Comparison of ENCODE assay signal across 15 mouse cellular contexts in genomic region chr14:45648999-45649818, GRCm38 (mm10). TPM values are rescaled to one million over a fixed set of nuclear protein-coding genes. Genes with fewer than 3 reads are reported as not detected.
DNase-seq lines count a peak whose midpoint lies in the region; ATAC-seq and TF ChIP-seq lines count a peak whose summit lies in the region.
"Had no signal": no experiment of that assay in that cellular context is flagged by ENCODE, and none has a peak within 500 bp of the region (broad histone marks: within the 10 kb centered on the region; RNA-seq: fewer than 3 reads in every experiment).

No protein-coding gene starts in this region.

- H3K27ac ChIP-seq in kidney, embryonic 15.5 days, result 0 out of 2 replicates have a peak overlapping the region, but pooled peaks have one; percentile 7
- 0 out of 2 replicates have a peak overlapping the region, but pooled peaks have one; percentile 10 for H3K27ac ChIP-seq in midbrain, embryonic 12.5 days (replicated peaks)
- H3K27ac ChIP-seq: intestine, embryonic 15.5 days had no signal

- TF ChIP-seq CTCF in brain, embryonic 14.5 days (IDR thresholded peaks at IDR 0.05; ENCODE audit: borderline replicate concordance, extremely low read depth, insufficient read depth, insufficient read length), result no peak

- H3K36me3 ChIP-seq in kidney, embryonic 15.5 days, result no peaks in the 10 kb centered on the region
- no peaks in the 10 kb centered on the region for H3K36me3 ChIP-seq in midbrain, embryonic 12.5 days
- H3K36me3 ChIP-seq: intestine, embryonic 15.5 days had no signal

- ATAC-seq in kidney, embryonic 15.5 days (replicated peaks; ENCODE audit: low FRiP score), result no peak
- no peak for ATAC-seq in midbrain, embryonic 12.5 days (ENCODE audit: low FRiP score, low read depth)
- no peak for ATAC-seq in megakaryocyte progenitor cell, adult 5-6 weeks (replicated peaks; ENCODE audit: poor library complexity)
- ATAC-seq: intestine, embryonic 15.5 days had no signal

- H3K9ac ChIP-seq in kidney, embryonic 15.5 days, result no peak overlapping the region
- H3K9ac ChIP-seq in midbrain, embryonic 12.5 days (replicated peaks), result no peak overlapping the region
- H3K9ac ChIP-seq: intestine, embryonic 15.5 days had no signal

- H3K4me3 ChIP-seq in kidney, embryonic 15.5 days (replicated peaks), result no peak overlapping the region
- H3K4me3 ChIP-seq in midbrain, embryonic 12.5 days, result no peak overlapping the region
- H3K4me3 ChIP-seq: intestine, embryonic 15.5 days; megakaryocyte, embryonic 14.5 days had no signal

- no peaks in the 10 kb centered on the region for H3K9me3 ChIP-seq in kidney, embryonic 15.5 days (replicated peaks)
- H3K9me3 ChIP-seq in midbrain, embryonic 12.5 days, result no peaks in the 10 kb centered on the region
- H3K9me3 ChIP-seq: intestine, embryonic 15.5 days; megakaryocyte, embryonic 14.5 days had no signal

- no peak overlapping the region for H3K4me2 ChIP-seq in kidney, embryonic 15.5 days
- H3K4me2 ChIP-seq in midbrain, embryonic 12.5 days (replicated peaks), result no peak overlapping the region
- H3K4me2 ChIP-seq: heart, embryonic 11.5 days; intestine, embryonic 15.5 days had no signal

- WGBS in kidney, embryonic 15.5 days, result 58% methylated on average over 11 of the region's 11 CpGs
- 39% methylated on average over 11 of the region's 11 CpGs for WGBS in midbrain, embryonic 12.5 days

- no peaks in the 10 kb centered on the region for H3K27me3 ChIP-seq in kidney, embryonic 15.5 days
- no peaks in the 10 kb centered on the region for H3K27me3 ChIP-seq in midbrain, embryonic 12.5 days
- H3K27me3 ChIP-seq: CH12.LX; intestine, embryonic 15.5 days; megakaryocyte, embryonic 14.5 days had no signal

- DNase-seq in kidney, adult 11 months, result no peak
- DNase-seq in ES-CJ7 (ENCODE audit: low read depth, low spot score), result peak; percentile 8
- peak; percentile 32 for DNase-seq in brain, embryonic 14.5 days (ENCODE audit: low read depth)
- no peak for DNase-seq in Muller cell, postnatal 12 days (ENCODE audit: inconsistent ontology term)
- DNase-seq in left cerebral cortex, adult 8-10 months (ENCODE audit: low spot score in 2 of 2), result no peak
- DNase-seq: cerebellum, adult 2 months; lung, adult 2 months; right cerebral cortex, postnatal 4 days had no signal

- no peak for TF ChIP-seq POLR2A in brain, embryonic 14.5 days (IDR thresholded peaks at IDR 0.05; ENCODE audit: borderline replicate concordance, extremely low read depth, insufficient read depth, insufficient read length, poor library complexity, severe bottlenecking)

- peaks cover 29% of the 10 kb centered on the region for H3K4me1 ChIP-seq in kidney, embryonic 15.5 days
- peaks cover 21% of the 10 kb centered on the region for H3K4me1 ChIP-seq in midbrain, embryonic 12.5 days

RNA-seq across cellular contexts. Expression of gene Ddhd1, which starts 8.7 kb away (rescaled TPM):
- 5.6 and 7.8 TPM in 2 replicates for polyA plus RNA-seq in kidney, embryonic 15.5 days (2015; fragmentation: Nextera tagmentation; extraction: Ambion mirVana)
- polyA plus RNA-seq in brain, embryonic 14.5 days (2012; rRNA removed), result 38.7 and 47.3 TPM in 2 replicates
- 16.1 and 21.3 TPM in 2 replicates for polyA plus RNA-seq in midbrain, embryonic 12.5 days (2016; fragmentation: Nextera tagmentation; extraction: Ambion mirVana)
- 10 to 100 TPM; 80.5 to 87.9 (median 81.8) TPM for total RNA-seq in left cerebral cortex, adult 8-10 months (2022)
- total RNA-seq in megakaryocyte progenitor cell, adult 5-6 weeks (2015), result 18.6 and 18.9 TPM in 2 replicates
- total RNA-seq in megakaryocyte progenitor cell, adult 5-6 weeks (2017), result 18.2 and 21.9 TPM in 2 replicates

Comparison
In these comparisons a context has a peak if more than half of its experiments do, and no peak if none do; other contexts are left out.
1. DNase-seq: peak in ES-CJ7 (single experiment) and brain, embryonic 14.5 days (single experiment); none in kidney, adult 11 months (single experiment), Muller cell, postnatal 12 days (single experiment) and left cerebral cortex, adult 8-10 months (0 of 2).